Mouse (Mus musculus) heart, postnatal 14 days (tissue): ENCODE measurements around the gene Snrnp70. TPM values are rescaled to one million over a fixed set of nuclear protein-coding genes. Genes with fewer than 3 reads are reported as not detected.
A peak's percentile ranks its signal among the peaks of the same experiment; 100 is the strongest.
"Not testable (repeated sequence)": the region's sequence is repeated elsewhere in the genome, so short reads cannot be mapped to it uniquely, and the experiment has no call there.

Experiments
- DNase-seq, 2 experiments: peaks; one replicate each; pipeline ENCODE4 v3.0.0; 2021 to 2022
- intact Hi-C: fragments of 180-260 bp; cut with DNase I; formaldehyde crosslinking; loops from one replicate; pipeline ENCODE4 v1.15.1; 2025
- total RNA-seq, 2 experiments: library from RNA; stranded (reverse); gene quantifications; 2 replicates each; pipeline ENCODE4 v1.2.3; 2021

Gene Snrnp70
- total RNA-seq, 2 experiments from 2014 or later: 126 to 138 TPM

DNA sequence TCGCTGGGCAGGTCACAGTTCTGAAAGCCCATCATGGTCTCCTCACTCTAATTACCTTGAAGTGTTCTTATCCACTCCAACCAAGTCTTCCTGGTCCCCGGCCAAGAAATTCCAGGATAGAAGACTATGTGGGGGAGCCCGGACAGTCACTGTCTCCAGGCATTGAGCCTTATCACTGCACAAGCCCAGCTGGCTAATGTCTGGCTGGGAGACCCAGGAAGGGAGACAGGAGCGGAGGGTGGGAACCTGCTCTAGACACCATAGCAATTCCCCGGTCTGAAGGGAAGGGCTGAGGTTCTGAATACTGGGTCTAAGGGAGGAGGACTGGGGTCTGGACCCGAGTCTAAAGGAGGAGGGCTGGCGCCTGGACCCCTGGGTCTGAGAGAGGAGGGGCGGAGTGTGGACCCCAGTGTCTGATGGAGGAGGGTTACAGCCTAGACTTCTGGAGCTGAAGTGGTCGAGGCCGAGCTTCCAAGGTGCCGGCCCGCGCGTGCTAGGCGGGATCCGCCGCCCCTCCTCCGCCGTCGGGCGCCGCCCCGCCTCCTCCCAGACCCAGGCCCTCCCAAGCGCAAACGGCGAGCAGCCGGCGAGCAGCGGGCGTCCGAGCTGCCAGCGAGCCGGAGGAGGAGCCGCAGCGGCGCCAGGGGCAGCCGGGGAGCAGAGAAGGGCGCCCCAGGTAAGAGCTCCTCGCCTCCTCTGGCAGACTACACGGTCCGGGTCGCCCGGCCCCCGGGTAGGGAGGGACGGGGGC lies 17.7 kb upstream of the Snrnp70 start, which contains the start of gene Ntf5:
Gene Ntf5 (plus strand): TSS at position 583 of the 751 bp plus-strand sequence.
- intact Hi-C loops: no loop called here
- peak; percentile 45 to 46 for DNase-seq

DNA sequence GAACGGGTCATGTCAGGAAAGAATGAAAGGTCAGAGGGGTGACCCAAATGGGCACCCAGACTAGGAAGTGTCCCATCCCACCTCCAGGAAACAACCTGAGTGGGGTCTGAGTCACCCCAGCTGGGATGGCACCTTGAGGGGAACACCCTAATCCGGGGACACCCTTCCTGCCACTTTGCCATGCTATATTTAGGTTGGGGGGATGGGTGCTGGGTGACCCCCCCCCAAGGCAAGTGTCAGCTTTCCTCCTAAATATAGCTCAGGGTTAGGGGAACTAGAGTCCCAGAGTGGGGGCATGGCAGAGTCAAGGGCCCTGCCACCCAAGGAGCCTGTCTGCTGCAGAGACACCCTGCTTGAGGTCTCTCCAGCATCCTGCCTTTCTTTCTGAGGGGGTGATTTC lies 16.9 kb upstream of the Snrnp70 start:
- DNase-seq: no peak
- intact Hi-C loops: no loop called here

DNA sequence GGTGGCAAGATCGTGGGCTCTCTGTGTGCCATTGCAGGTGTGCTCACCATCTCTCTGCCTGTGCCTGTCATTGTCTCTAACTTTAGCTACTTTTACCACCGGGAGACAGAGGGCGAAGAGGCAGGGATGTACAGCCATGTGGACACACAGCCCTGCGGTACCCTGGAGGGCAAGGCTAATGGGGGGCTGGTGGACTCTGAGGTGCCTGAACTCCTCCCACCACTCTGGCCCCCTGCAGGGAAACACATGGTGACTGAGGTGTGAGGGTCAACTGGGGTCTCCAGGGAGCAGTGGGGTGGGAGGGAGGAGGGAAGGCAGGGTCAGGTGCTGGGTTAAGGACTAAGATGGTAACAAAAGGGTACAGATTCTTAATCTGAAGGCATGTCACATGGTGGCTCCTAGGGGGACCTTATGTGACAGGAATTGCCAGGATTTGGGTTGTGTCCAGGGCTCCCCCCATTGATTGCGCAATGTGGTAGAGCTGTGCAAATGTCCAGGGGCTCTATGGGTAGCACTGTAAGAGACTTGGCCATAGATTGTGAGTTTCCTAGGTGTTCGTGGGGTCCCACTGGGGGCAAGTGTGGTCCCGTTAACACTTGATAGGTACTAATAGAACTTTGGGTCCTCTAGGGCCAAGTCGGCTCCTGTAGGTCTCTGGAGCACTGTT lies 14.1 kb upstream of the Snrnp70 start:
- intact Hi-C loops: no loop called here
- DNase-seq: no peak

DNA sequence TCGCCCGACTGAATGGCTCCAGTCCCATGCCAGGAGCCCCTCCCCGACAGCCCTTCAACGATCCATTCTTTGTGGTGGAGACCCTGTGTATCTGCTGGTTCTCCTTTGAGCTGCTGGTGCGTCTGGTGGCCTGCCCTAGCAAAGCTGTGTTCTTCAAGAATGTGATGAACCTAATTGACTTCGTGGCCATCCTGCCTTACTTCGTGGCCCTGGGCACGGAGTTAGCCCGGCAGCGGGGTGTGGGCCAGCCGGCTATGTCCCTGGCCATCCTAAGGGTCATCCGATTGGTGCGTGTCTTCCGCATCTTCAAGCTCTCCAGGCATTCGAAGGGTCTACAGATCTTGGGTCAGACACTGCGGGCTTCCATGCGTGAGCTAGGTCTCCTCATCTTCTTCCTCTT lies 13.4 kb upstream of the Snrnp70 start:
- DNase-seq: no peak
- intact Hi-C loops: no loop called here

DNA sequence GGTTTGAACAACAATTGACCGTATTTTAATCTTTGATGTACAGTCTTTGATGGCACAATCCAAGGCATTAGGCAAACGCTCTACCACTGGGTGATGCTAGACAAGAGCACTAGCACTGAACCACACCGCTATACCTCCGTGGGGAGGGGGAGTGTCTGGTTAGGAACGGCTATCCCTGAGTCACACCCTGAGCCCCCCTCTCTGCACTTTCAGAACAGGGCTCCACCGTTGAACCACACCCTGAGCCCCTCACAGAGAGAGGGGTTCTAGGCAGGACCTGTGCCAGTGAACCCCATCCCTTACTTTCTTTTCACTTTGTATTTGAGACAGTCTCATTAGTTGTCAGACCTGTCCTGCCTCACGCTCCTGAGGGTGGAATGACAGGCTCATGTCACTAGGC lies 12.8 kb upstream of the Snrnp70 start:
- intact Hi-C loops: no loop called here
- no peak for DNase-seq

DNA sequence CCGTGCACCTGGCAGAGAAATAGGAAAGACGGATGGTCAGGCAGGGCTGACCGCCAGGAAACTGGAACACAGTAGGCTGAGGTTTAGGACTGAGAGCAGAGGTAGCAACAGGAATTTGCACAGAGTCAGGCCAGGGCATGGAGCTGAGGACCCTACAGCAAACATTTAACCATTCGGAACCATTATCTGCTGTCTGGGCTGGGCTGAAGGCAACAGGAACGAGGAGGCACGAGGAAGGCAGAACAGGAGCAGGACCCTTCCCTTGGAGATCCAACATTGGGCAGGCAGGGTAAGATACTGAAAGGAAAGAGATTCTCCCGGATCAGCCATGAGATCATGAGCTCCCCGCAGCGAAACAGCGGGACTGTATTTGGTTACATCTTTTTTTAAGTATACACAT lies 12.3 kb upstream of the Snrnp70 start:
- intact Hi-C loops: loop anchor here (2.0 kb wide), 1 partner anchor 27 kb away; the partner anchor contains the start of gene Gys1
- DNase-seq: no peak

DNA sequence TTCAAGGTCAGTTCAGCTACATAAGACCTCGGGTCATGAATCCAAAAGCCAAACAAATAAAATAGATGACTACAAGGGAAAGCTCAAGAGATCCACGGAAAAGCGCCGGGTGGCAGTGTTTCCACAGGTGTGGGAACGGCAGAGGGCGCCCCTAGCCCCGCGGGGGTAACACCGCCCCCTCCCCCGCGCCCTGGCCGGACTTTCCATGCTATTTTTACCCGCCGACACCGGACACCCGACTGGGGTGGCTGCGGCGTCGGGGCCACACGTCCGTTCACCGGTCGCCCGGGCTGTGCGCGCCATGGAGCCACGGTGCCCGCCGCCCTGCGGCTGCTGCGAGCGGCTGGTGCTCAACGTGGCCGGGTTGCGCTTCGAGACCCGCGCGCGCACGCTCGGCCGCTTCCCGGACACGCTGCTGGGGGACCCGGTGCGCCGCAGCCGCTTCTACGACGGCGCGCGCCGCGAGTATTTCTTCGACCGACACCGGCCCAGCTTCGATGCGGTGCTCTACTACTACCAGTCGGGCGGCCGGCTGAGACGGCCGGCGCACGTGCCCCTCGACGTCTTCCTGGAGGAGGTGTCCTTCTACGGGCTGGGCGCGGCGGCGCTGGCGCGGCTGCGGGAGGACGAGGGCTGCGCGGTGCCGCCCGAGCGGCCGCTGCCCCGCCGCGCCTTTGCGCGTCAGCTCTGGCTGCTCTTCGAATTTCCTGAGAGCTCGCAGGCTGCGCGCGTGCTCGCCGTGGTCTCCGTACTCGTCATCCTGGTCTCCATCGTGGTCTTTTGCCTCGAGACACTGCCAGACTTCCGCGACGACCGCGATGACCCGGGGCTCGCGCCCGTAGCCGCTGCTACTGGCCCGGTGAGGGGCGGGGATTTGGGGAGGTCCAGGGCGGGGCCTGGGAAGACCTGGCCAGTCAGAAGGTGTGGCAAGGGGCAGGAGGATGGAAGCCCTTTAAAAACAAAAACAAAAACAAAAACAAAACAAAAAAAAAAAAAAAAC lies 10.9 kb upstream of the Snrnp70 start:
- DNase-seq: peak; percentile 57 to 61
- intact Hi-C loops: loop anchor here (2.0 kb wide), 1 partner anchor 28 kb away; the partner anchor contains the start of gene Gys1

DNA sequence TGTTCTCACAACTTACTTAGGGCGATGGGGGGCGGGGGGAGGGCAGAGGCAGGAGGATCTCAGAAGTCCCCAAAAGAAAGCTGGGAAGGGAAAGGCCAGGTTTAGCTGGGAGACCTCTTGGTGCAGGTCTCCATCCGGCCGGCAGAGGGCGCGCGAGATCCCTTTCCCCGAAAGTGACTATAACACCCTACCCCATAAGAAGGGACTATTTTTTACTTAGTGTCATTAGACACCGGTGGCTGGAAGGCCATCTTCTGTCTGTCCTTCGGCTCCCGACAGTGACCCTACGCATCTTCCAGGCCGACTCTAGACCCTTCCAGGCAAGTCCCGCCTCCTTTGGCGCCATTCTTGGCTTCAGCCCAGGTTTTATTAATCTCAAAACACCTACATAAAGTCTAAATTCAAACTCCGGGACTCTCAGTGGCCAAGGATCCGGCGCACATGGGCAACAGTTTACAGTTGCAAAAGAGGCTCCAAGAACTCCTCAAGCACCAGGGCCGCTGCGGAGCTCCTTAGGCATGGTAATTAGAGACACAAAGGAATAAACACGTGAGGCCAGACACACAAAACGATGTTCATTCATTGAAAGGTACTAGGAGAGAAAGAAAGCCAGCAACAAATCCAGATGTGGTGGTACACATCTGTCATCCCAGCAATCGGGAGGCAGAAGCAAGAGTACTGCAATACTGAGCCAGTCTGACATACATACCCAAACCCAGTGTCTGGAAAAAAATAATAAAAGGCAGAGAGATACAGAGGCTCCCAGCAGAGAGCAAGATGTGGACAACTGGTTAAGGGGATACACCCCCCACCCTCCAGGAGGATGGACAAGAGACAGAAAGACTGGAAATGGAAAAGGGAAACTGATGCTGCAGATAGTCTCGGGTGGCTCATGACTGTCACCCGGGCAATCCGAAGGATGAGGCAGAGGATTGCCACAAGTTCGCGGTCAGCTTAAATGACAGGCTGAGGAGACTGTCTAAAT lies 9.8 kb upstream of the Snrnp70 start, which contains the start of gene Kcna7:
Gene Kcna7 (plus strand): TSS at position 563 of the 985 bp plus-strand sequence.
- intact Hi-C loops: loop anchor here (2.0 kb wide), 1 partner anchor 29 kb away; the partner anchor contains the start of gene Gys1

DNA sequence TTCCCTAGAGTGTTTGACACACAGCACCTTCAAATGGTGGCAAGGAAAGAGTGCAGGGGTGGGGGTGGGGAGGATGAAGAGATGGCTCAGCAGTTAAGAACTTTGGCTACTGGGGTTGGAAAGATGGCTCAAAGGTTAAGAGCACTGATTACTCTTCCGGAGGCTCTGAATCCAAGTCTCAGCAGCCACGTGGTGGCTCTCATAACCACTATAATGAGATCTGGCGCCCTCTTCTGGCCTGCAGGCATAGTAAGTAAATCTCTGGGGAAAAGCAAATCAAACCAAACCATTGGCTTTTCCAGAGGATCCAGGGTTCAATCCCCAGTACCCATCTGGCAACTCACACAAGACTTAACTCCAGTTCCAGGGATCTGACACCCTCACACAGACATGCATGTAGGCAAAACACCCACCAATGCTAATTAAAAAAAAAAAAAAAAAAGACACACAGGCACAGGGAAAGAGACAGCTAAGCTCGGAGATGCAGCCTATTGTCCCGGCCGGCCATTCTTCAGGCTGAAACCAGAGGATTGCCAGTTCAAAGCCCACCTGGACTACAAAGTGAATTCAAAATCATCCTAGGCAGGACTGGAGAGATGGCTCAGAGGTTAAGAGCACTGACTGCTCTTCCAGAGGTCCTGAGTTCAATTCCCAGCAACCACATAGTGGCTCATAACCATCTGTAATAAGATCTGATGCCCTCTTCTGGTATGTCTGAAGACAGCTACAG lies 8.2 kb upstream of the Snrnp70 start:
- DNase-seq: peak; percentile 63 to 73
- intact Hi-C loops: loop anchor here (2.0 kb wide), 1 partner anchor 99 kb away; no protein-coding TSS in a partner anchor

More for the DNA sequence above, 9.8 kb upstream of the Snrnp70 start, which contains the start of gene Kcna7:
- peak; percentile 78 to 87 for DNase-seq

DNA sequence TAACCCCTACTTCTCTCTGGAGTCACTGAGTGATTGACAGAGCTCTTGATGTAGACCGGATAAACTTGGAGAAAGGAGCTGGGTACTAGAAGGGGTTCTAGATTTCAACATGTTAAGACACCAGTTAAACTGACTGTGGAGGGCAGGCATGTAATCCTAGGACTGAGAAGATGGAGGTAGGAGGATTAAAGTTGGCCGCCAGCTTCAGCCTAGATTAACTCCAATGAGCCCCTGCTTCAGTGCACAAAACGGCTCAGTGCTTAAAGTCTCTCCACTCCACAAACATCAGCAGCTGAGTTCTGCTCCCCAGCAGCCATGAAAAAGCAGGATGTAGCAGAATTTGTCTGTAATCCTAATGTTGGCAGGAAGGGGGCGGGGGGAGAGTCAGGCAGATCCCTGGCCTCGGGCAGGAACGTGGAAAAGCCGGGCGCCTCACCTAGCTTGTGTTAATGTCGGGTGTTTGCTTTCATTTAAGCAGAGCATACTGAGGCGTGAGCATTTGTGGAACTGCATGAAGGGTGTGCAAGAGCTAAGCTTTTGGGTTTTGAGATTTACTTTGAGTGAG lies 6.1 kb upstream of the Snrnp70 start:
- no peak for DNase-seq
- intact Hi-C loops: loop anchor here (2.0 kb wide), 1 partner anchor 97 kb away; no protein-coding TSS in a partner anchor

DNA sequence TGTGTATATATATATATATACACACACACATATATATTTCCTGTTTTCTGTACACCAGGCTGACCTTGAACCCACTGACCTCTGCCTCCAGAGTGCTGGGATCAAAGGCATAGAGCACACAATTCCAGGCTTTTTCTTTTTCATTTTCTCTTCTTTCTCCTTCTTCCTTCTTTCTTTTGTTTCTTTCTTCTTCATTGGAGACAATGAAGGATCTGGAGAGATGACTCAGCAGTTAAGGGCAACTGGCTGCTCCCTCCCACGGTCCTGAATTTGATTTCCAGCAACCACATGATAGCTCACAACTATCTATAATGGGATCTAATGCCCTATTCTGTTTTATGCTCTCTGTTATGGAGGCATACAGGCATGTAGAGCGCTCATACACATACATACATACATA lies 1.2 kb upstream of the Snrnp70 start:
- DNase-seq: no peak
- intact Hi-C loops: loop anchor here (10.0 kb wide), 1 partner anchor 332 kb away; the partner anchor contains the start of genes Nosip and Prrg2

DNA sequence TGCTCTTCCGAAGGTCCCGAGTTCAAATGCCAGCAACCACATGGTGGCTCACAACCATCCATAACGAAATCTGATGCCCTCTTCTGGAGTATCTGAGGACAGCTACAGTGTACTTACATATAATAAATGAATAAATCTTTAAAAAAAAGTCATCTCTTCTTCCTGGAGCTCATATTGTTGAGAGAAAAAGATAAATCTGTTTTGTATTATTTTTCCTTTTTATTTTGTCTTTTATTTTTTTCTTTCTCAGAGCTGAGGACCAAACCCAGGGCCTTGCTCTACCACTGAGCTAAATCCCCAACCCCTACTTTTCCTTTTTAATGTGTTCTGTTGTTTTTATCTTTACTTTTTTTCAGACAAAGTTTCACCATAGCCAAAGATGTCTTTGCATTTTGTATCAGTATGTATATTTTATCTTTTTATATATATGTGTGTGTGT lies 814 bp upstream of the Snrnp70 start:
- not testable (repeated sequence) for DNase-seq
- intact Hi-C loops: loop anchor here (10.0 kb wide), 1 partner anchor 332 kb away; the partner anchor contains the start of genes Nosip and Prrg2

DNA sequence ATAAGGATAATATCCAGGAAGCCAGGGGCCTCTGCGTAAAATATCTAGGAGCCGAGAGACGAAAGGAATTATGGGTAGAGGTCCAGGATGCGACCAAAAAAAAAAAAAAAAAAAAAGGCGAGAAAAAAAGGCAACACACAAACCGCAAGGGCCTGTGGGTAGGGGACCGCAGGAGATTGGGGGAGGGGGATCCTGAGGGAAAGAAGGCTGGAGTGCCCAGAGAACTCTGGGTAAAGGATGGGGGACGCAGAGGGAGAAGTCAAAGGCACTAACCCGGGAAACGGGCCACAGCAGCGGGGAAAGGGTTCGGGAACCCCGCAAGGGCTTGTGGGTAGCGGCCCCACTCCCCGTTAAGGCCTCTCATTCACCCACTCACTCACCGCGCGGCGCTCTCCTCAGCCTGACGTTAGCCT lies 407 bp downstream of the Snrnp70 start:
- intact Hi-C loops: loop anchor here (10.0 kb wide), 1 partner anchor 330 kb away; the partner anchor contains the start of genes Nosip and Prrg2
- DNase-seq: no peak

DNA sequence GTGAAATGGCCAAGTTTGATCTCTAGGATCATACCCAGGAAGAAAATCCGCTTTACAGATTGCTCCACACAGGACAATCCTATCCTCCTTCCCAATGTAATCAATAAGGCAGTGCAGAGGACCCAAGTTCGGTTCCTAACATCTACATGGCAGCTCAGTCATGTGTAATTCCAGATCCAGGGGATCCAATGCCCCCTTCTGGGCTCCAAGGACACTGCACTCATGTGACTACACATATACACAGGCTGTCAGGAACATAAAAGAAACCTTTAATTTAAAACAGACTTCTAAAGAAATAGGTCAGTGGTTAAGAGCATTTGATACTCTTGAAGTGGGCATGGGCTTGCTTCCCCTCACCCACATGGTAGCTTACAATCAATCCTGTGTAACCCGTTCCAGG lies 9.5 kb downstream of the Snrnp70 start:
- DNase-seq: no peak
- intact Hi-C loops: no loop called here

DNA sequence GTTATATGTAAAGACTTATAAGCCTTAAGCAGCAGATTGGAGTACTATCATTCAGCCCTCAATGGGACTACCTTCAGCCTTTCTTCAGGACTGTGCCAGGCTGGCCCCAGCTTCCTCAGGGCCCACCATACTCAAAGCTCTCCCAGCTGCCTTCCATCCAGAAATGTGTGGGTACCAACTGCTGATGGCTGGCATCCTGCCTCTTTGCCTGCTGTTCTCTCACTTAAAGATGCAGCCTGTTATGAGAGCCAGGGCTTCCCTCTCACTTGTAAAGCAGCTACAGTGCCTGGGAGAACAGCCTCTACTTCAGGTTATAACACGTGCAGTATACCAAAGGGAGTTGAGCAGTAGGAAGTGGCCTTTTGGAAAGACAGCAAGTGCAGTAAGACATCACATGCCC lies 19.5 kb downstream of the Snrnp70 start:
- intact Hi-C loops: no loop called here
- DNase-seq: no peak

DNA sequence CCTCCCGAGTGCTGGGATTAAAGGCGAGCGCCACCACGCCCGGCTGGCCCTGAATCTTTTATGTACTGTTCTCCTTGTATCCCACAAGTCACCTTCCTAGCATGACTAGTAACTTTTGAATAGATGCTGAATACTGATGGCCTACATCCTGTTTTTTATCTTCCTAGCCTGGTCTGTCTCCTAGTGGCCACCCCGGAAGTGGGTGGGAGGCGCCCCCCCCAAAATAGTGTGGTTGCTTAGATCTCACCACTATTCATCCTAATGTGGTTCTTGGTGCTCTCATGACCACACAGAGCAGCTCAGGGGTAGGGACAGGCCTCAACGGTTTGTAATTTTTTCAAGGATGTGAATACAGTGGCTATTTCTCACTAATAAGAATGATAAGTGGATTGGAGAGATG lies 20.9 kb downstream of the Snrnp70 start:
- intact Hi-C loops: no loop called here
- no peak for DNase-seq

DNA sequence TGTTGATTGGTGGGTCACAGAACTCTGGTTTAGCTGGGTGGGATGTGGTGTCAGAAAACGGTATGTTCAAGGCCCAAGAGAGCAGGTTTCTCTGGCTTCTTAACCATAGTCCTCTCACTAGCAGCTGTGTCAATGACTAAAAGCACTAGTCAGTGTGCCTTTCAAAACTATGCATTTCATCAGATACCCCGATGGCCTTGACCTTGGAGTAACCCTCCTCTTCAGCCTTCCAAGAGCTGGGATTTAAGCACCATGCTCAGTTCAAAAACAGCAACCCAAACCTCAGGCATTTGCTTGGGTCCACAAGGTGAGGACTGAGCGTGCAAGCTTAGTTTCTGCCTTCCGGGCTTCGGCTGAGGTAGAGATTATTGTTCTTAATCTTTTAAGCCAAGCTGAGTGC lies 23.2 kb downstream of the Snrnp70 start:
- DNase-seq: no peak
- intact Hi-C loops: no loop called here
